Mouse (Mus musculus) cerebellum, adult 2 months (tissue): Measurements from ENCODE around the gene Zfp746. TPM values are rescaled to one million over a fixed set of nuclear protein-coding genes. Genes with fewer than 3 reads are reported as not detected.
A peak's percentile ranks its signal among the peaks of the same experiment; 100 is the strongest.

Experiments used
- DNase-seq, 2 experiments: peaks; one replicate each; pipeline ENCODE4 v3.0.0; 2021
- H3K27ac ChIP-seq: fragments of 200-500 bp; 2 replicates; pipeline ENCODE4 v1.5.1; 2012; ENCODE audit warnings: low read length, control low read depth, inconsistent platforms; ENCODE audit not compliant: insufficient read depth
- H3K27me3 ChIP-seq: fragments of 200-500 bp; 2 replicates; pipeline ENCODE4 v1.6.1; 2012; ENCODE audit warnings: inconsistent platforms, mild to moderate bottlenecking, low read length, moderate library complexity; ENCODE audit not compliant: control insufficient read depth, insufficient read depth
- H3K4me1 ChIP-seq: fragments of 200-500 bp; 2 replicates; pipeline ENCODE4 v1.6.1; 2011; ENCODE audit warnings: low read length; ENCODE audit not compliant: control insufficient read depth, insufficient read depth
- H3K4me3 ChIP-seq: fragments of 200-500 bp; replicated peaks from 2 replicates; pipeline ENCODE3; 2011; ENCODE audit warnings: mild to moderate bottlenecking, low read depth, low read length, control low read depth; ENCODE audit not compliant: insufficient read depth
- CTCF ChIP-seq: fragments of 200-500 bp; IDR thresholded peaks from 2 replicates; pipeline ENCODE4 v1.5.1; 2011; ENCODE audit warnings: low read depth, mild to moderate bottlenecking, control low read depth, low read length, moderate library complexity, borderline replicate concordance; ENCODE audit not compliant: insufficient read depth
- POLR2A ChIP-seq: fragments of 200-500 bp; IDR thresholded peaks from 2 replicates; pipeline ENCODE4 v1.6.1; 2011; ENCODE audit warnings: low read length, control low read depth, borderline replicate concordance; ENCODE audit not compliant: insufficient read depth
- WGBS: fragments of 180-500 bp; shearing (Covaris S2); methylation state at CpG from one replicate; pipeline ENCODE4 v1.1.7; 2018; 5-methylcytosine and 5-hydroxymethylcytosine counted together
- polyA plus RNA-seq: library from polyadenylated mRNA; depleted of rRNA; stranded (reverse); fragments of >200 nt; gene quantifications from 2 replicates; pipeline ENCODE4 v1.2.3, GENCODE M21; 2012

Zfp746 gene
- polyA plus RNA-seq, 1 experiment, result 32.2 TPM

- WGBS, result 83% methylated on average over 2 of the region's 2 CpGs
- H3K4me3 ChIP-seq, result no peak overlapping the region
- no peaks in the 10 kb centered on the region; the same call in 1 of the 2 replicates for H3K4me1 ChIP-seq
- TF ChIP-seq CTCF (no peak), POLR2A (no peak)
- H3K27ac ChIP-seq, result no peak overlapping the region
- DNase-seq, result no peak
- no peaks in the 10 kb centered on the region for H3K27me3 ChIP-seq
Observed at GRCm38 (mm10) chr6:48051666-48052065, 34.7 kb downstream of the Zfp746 start.

GRCm38 (mm10) chr6:48049273-48050065 lies 36.9 kb downstream of the Zfp746 start:
- 28% methylated on average over 9 of the region's 9 CpGs for WGBS
- Histone ChIP-seq H3K27ac (no peak overlapping the region; the same call in 1 of the 2 replicates), H3K4me1 (no peaks in the 10 kb centered on the region; the same call in 1 of the 2 replicates), H3K4me3 (peak overlapping the region; percentile 84), H3K27me3 (no peaks in the 10 kb centered on the region)
- no peak for DNase-seq
- TF ChIP-seq CTCF (no peak), POLR2A (no peak)

- no peaks in the 10 kb centered on the region; the same call in 1 of the 2 replicates for H3K4me1 ChIP-seq
- TF ChIP-seq POLR2A (peak; percentile 36; the same call in 1 of the 2 replicates), CTCF (peak; percentile 38)
- H3K27me3 ChIP-seq, result no peaks in the 10 kb centered on the region
- peak within 1 kb of the TSS; percentile 72 for H3K27ac ChIP-seq
- DNase-seq, result peak; percentile 83 to 85
- WGBS, result 2% methylated on average over 79 of the region's 82 CpGs
- peak within 1 kb of the TSS; percentile 84 for H3K4me3 ChIP-seq
Observed at GRCm38 (mm10) chr6:48048426-48049272, 37.7 kb downstream of the Zfp746 start, which contains the start of gene Zfp777. Zfp777 (minus strand) TSS chr6:48048911.

GRCm38 (mm10) chr6:48047450-48048351 lies 38.7 kb downstream of the Zfp746 start:
- TF ChIP-seq POLR2A (no peak), CTCF (no peak)
- Histone ChIP-seq H3K4me1 (no peaks in the 10 kb centered on the region; the same call in 1 of the 2 replicates), H3K27me3 (no peaks in the 10 kb centered on the region), H3K27ac (peak overlapping the region; percentile 57), H3K4me3 (peak overlapping the region; percentile 83)
- 10% methylated on average over 144 of the region's 150 CpGs for WGBS
- DNase-seq, result peak; percentile 55 to 72

GRCm38 (mm10) chr6:48047114-48047449 lies 39.3 kb downstream of the Zfp746 start:
- peak overlapping the region; percentile 83 for H3K4me3 ChIP-seq
- no peaks in the 10 kb centered on the region for H3K27me3 ChIP-seq
- no peaks in the 10 kb centered on the region; the same call in 1 of the 2 replicates for H3K4me1 ChIP-seq
- TF ChIP-seq CTCF (no peak), POLR2A (no peak)
- DNase-seq, result no peak
- no peak overlapping the region for H3K27ac ChIP-seq
- 3% methylated on average over 12 of the region's 12 CpGs for WGBS

GRCm38 (mm10) chr6:48032661-48033060 lies 53.7 kb downstream of the Zfp746 start:
- H3K27me3 ChIP-seq, result no peaks in the 10 kb centered on the region
- DNase-seq, result no peak
- TF ChIP-seq CTCF, result no peak
- TF ChIP-seq POLR2A, result no peak
- H3K4me3 ChIP-seq, result no peak overlapping the region
- H3K27ac ChIP-seq, result no peak overlapping the region
- no peaks in the 10 kb centered on the region; the same call in 1 of the 2 replicates for H3K4me1 ChIP-seq

GRCm38 (mm10) chr6:48025905-48026660 lies 60.3 kb downstream of the Zfp746 start:
- 84% methylated on average over 10 of the region's 10 CpGs for WGBS
- Histone ChIP-seq H3K27me3 (no peaks in the 10 kb centered on the region), H3K4me3 (no peak overlapping the region), H3K27ac (no peak overlapping the region), H3K4me1 (peaks cover 15% of the 10 kb centered on the region; the same call in 1 of the 2 replicates)
- TF ChIP-seq POLR2A (no peak), CTCF (0 out of 2 replicates have a peak, but pooled peaks have one; percentile 13)
- no peak for DNase-seq
